Mouse (Mus musculus) limb, embryonic 14.5 days (tissue): Measurements from ENCODE around the gene Dync1i1. TPM values are rescaled to one million over a fixed set of nuclear protein-coding genes. Genes with fewer than 3 reads are reported as not detected.

Experiments
- ATAC-seq: fragments of 200-750 bp; cut with Nextera tagmentation; 2 replicates; pipeline ENCODE4 v1.8.0; 2017; ENCODE audit warnings: low read depth, moderate number of reproducible peaks, moderate TSS enrichment; ENCODE audit not compliant: low FRiP score
- DNase-seq: peaks from one replicate; pipeline ENCODE4 v3.0.0-alpha.2; 2015; ENCODE audit warnings: low spot score
- H3K27ac ChIP-seq: fragments of 300-500 bp; sonication (generic); replicated peaks from 2 replicates; pipeline ENCODE4 v1.5.1; 2014; ENCODE audit warnings: low read depth, mild to moderate bottlenecking, low read length, moderate library complexity, mixed read lengths
- H3K27me3 ChIP-seq: fragments of 300-500 bp; sonication (generic); 2 replicates; pipeline ENCODE4 v1.6.1; 2014; ENCODE audit warnings: low read length, mixed read lengths; ENCODE audit not compliant: control insufficient read depth, insufficient read depth
- H3K36me3 ChIP-seq: fragments of 300-500 bp; sonication (generic); 2 replicates; pipeline ENCODE4 v1.6.1; 2014; ENCODE audit warnings: mild to moderate bottlenecking, low read length, moderate library complexity, mixed read lengths; ENCODE audit not compliant: control insufficient read depth, insufficient read depth
- H3K4me1 ChIP-seq: fragments of 300-500 bp; sonication (generic); 2 replicates; pipeline ENCODE4 v1.6.1; 2014; ENCODE audit warnings: antibody characterized with exemption, low read length, mixed read lengths; ENCODE audit not compliant: control insufficient read depth, insufficient read depth
- H3K4me2 ChIP-seq: fragments of 300-500 bp; sonication (generic); replicated peaks from 2 replicates; pipeline ENCODE4 v1.6.1; 2014; ENCODE audit warnings: low read depth, mild to moderate bottlenecking, low read length, moderate library complexity; ENCODE audit not compliant: severe bottlenecking
- H3K4me3 ChIP-seq: fragments of 300-500 bp; sonication (generic); replicated peaks from 2 replicates; pipeline ENCODE4 v1.5.1; 2014; ENCODE audit warnings: low read length
- H3K9ac ChIP-seq: fragments of 300-500 bp; sonication (generic); 2 replicates; pipeline ENCODE4 v1.6.1; 2014; ENCODE audit warnings: mild to moderate bottlenecking, low read depth, low read length, moderate library complexity; ENCODE audit not compliant: severe bottlenecking
- H3K9me3 ChIP-seq: fragments of 300-500 bp; sonication (generic); 2 replicates; pipeline ENCODE4 v1.6.1; 2016; ENCODE audit warnings: low read length; ENCODE audit not compliant: control insufficient read depth
- POLR2A ChIP-seq: fragments of 200-500 bp; IDR thresholded peaks from 2 replicates; pipeline ENCODE4 v1.8.0; 2012; ENCODE audit warnings: inconsistent platforms, mild to moderate bottlenecking, moderate library complexity, borderline replicate concordance; ENCODE audit not compliant: insufficient read depth, insufficient read length; ENCODE audit errors: extremely low read depth
- WGBS: fragments of 180-500 bp; shearing (Covaris S2); extraction: QIAGEN DNeasy Blood & Tissue Kit; methylation state at CpG from one replicate; pipeline ENCODE4 v1.1.7; 2014; 5-methylcytosine and 5-hydroxymethylcytosine counted together
- polyA plus RNA-seq, 2 experiments: library from polyadenylated mRNA; depleted of rRNA in 1 of 2; stranded (reverse) in 1 of 2; unstranded in 1 of 2; fragments of >200 nt; fragmentation: Nextera tagmentation in 1 of 2; extraction: Ambion mirVana in 1 of 2; gene quantifications; 2 replicates each; pipeline versions ENCODE4 v1.2.1 to v1.2.3; 2012 to 2014

Gene Dync1i1
- polyA plus RNA-seq, 2 experiments, result 10.0 to 12.4 TPM

GRCm38 (mm10) chr6:6002061-6002460 lies 276.6 kb downstream of the Dync1i1 start:
- H3K9me3 ChIP-seq, result no peaks in the 10 kb centered on the region
- H3K9ac ChIP-seq, result no peak overlapping the region
- DNase-seq (no peak), ATAC-seq (no peak)
- no peak overlapping the region for H3K4me3 ChIP-seq
- TF ChIP-seq POLR2A, result no peak
- 0 out of 2 replicates have a peak, but pooled peaks cover under 1% of the 10 kb centered on the region for H3K4me1 ChIP-seq
- no peak overlapping the region for H3K4me2 ChIP-seq
- whole genome bisulfite sequencing, result 80% methylated on average over 3 of the region's 3 CpGs
- H3K36me3 ChIP-seq, result no peaks in the 10 kb centered on the region
- no peak overlapping the region for H3K27ac ChIP-seq
- no peaks in the 10 kb centered on the region for H3K27me3 ChIP-seq

DNA sequence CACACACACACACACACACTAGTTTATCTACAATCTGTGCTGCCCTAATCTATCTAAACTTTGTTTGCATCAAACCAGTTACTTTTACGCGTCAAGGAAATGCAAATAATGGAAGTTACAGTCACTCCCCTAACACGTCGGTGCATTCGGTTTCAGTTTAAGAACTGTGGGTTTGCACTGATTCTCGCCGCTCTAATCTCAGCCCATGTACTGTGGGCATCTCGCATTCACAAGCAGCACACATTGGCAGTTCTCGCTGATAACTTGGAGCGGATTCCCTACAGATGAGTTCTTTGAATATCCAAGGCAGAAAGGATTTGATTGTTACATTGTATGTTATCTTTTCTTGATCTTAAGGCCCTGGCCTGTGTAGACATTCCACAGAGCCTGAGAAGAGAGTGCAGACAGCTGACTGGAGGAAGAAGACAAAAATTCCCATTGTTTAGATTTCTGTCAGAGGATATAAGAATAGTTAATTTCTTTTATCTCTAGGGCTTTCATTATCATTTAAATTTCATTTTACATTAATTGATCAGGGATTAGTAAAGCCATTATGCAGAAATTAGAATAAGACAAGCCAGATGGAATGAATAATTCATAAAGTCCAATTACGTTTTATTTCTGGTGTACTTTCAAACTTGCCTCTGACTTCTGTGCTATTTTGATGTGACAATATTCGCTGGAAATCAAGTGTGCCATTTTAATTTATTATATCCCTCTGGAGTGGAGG lies 279.5 kb downstream of the Dync1i1 start:
- Histone ChIP-seq H3K36me3 (no peaks in the 10 kb centered on the region), H3K9me3 (no peaks in the 10 kb centered on the region), H3K27ac (no peak overlapping the region), H3K4me2 (no peak overlapping the region), H3K27me3 (no peaks in the 10 kb centered on the region), H3K4me1 (0 out of 2 replicates have a peak, but pooled peaks cover 3% of the 10 kb centered on the region), H3K9ac (no peak overlapping the region), H3K4me3 (no peak overlapping the region)
- no peak for ATAC-seq
- DNase-seq, result no peak
- TF ChIP-seq POLR2A, result no peak
- WGBS, result 63% methylated on average over 12 of the region's 12 CpGs

DNA sequence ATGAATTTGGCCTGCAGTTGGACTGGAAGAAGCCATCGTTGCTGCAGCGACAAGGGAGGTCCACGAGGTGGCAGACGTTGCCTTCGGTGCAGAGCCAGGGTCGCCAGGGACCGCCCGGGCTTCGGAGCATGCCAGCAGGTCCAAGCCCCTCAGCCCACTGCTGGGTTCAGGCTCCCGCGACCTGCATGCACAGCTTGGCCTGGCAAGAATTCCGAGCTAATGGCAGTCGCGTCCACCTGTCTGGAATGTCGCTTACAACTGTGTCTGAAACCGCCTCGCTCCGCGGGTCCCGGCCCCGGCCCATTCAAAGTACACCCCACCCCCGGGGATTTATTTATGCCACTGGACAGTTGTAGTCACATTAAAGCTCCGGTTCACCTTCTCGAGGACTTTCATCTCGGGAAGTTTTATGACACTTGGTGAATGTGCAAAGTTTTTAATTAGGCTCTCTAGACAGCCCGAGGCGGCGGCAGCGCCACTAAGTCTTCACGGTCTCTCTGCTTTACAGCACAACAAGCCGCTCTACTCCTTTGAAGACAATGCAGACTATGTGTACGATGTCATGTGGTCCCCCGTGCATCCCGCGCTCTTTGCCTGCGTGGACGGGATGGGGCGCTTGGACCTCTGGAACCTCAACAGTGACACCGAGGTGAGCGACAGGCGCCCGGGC lies 280.5 kb downstream of the Dync1i1 start:
- Histone ChIP-seq H3K4me3 (peak overlapping the region; percentile 50), H3K27me3 (no peaks in the 10 kb centered on the region), H3K4me1 (0 out of 2 replicates have a peak, but pooled peaks cover 3% of the 10 kb centered on the region), H3K9ac (peak overlapping the region; percentile 51), H3K36me3 (no peaks in the 10 kb centered on the region), H3K4me2 (peak overlapping the region; percentile 85), H3K9me3 (no peaks in the 10 kb centered on the region), H3K27ac (no peak overlapping the region)
- TF ChIP-seq POLR2A, result no peak
- ATAC-seq (peak; percentile 90), DNase-seq (peak; percentile 87)
- WGBS, result 3% methylated on average over 42 of the region's 42 CpGs

DNA sequence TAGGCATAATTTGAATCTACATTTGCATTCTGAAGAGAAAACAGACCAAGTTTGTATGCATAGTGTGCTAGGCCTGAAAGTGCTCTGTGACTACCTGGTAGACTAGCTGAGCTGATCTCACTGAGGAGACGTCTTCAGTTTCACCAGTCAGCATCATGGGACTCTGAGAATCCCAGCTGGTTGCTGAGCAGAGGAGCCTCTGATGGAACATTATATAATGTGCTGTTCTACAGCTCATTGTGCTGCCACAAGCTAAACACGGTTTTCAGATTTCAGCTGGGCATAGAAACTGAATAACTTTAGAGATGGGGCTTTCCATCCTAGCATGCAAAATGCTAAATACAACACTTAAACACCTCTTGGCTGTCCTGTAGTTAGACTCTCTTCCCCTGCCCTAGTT lies 285.9 kb downstream of the Dync1i1 start:
- no peak overlapping the region for H3K27ac ChIP-seq
- H3K4me2 ChIP-seq, result no peak overlapping the region
- no peak for DNase-seq
- H3K9me3 ChIP-seq, result no peaks in the 10 kb centered on the region
- H3K9ac ChIP-seq, result no peak overlapping the region
- H3K27me3 ChIP-seq, result no peaks in the 10 kb centered on the region
- no peak for TF ChIP-seq POLR2A
- 0 out of 2 replicates have a peak, but pooled peaks cover 3% of the 10 kb centered on the region for H3K4me1 ChIP-seq
- no peak overlapping the region for H3K4me3 ChIP-seq
- 78% methylated on average over 2 of the region's 2 CpGs for WGBS
- no peaks in the 10 kb centered on the region for H3K36me3 ChIP-seq
- no peak for ATAC-seq

GRCm38 (mm10) chr6:6015616-6016015 lies 290.2 kb downstream of the Dync1i1 start:
- H3K4me3 ChIP-seq, result no peak overlapping the region
- no peak overlapping the region for H3K27ac ChIP-seq
- no peaks in the 10 kb centered on the region for H3K36me3 ChIP-seq

More at GRCm38 (mm10) chr6:6015616-6016015, 290.2 kb downstream of the Dync1i1 start:
- 0 out of 2 replicates have a peak, but pooled peaks cover 7% of the 10 kb centered on the region for H3K27me3 ChIP-seq
- DNase-seq, result no peak
- H3K4me2 ChIP-seq, result no peak overlapping the region
- WGBS, result 52% methylated on average over 15 of the region's 15 CpGs
- TF ChIP-seq POLR2A, result no peak
- peaks cover 5% of the 10 kb centered on the region; the same call in 1 of the 2 replicates for H3K4me1 ChIP-seq
- H3K9me3 ChIP-seq, result no peaks in the 10 kb centered on the region
- no peak overlapping the region for H3K9ac ChIP-seq
- no peak for ATAC-seq
